Mouse (Mus musculus): ENCODE measurements around the gene Camk2g.
A peak's percentile ranks its signal among the peaks of the same experiment; 100 is the strongest.
"Not testable (repeated sequence)": the region's sequence is repeated elsewhere in the genome, so short reads cannot be mapped to it uniquely, and the experiment has no call there.

Camk2g gene

GRCm38 (mm10) chr14:20738511-20738910 is 55.4 kb downstream of the Camk2g start:
- no peak for DNase-seq (ENCODE audit: low read depth)

- DNase-seq (ENCODE audit: low read depth) = peak; percentile 36
Observed at GRCm38 (mm10) chr14:20737306-20737705, 56.6 kb downstream of the Camk2g start.

- DNase-seq (ENCODE audit: low read depth) = no peak
Observed at GRCm38 (mm10) chr14:20735892-20736390, 57.9 kb downstream of the Camk2g start.

- peak; percentile 20 for DNase-seq (ENCODE audit: low read depth)
Observed at GRCm38 (mm10) chr14:20735052-20735451, 58.8 kb downstream of the Camk2g start.

- peak; percentile 91 for DNase-seq (ENCODE audit: low read depth)
Observed at GRCm38 (mm10) chr14:20733952-20734774, 59.7 kb downstream of the Camk2g start, which contains the start of gene Ndst2. TSS of gene Ndst2 (minus strand) at chr14:20734562.

- DNase-seq (ENCODE audit: low read depth) = peak; percentile 33
Observed at GRCm38 (mm10) chr14:20733041-20733951, 60.6 kb downstream of the Camk2g start.

GRCm38 (mm10) chr14:20730853-20731602 is 62.9 kb downstream of the Camk2g start:
- DNase-seq (ENCODE audit: low read depth) = no peak

- DNase-seq (ENCODE audit: low read depth) = no peak
Observed at GRCm38 (mm10) chr14:20729871-20730270, 64.0 kb downstream of the Camk2g start.

- DNase-seq (ENCODE audit: low read depth) = no peak
Observed at GRCm38 (mm10) chr14:20725660-20726339, 68.1 kb downstream of the Camk2g start.

GRCm38 (mm10) chr14:20724043-20724442 is 69.8 kb downstream of the Camk2g start:
- DNase-seq (ENCODE audit: low read depth) = peak; percentile 69

GRCm38 (mm10) chr14:20723006-20723405 is 70.9 kb downstream of the Camk2g start:
- DNase-seq (ENCODE audit: low read depth) = no peak

- no peak for DNase-seq (ENCODE audit: low read depth)
Observed at GRCm38 (mm10) chr14:20721371-20721770, 72.5 kb downstream of the Camk2g start.

GRCm38 (mm10) chr14:20719767-20720166 is 74.1 kb downstream of the Camk2g start:
- no peak for DNase-seq (ENCODE audit: low read depth)

- no peak for DNase-seq (ENCODE audit: low read depth)
Observed at GRCm38 (mm10) chr14:20718443-20718842, 75.4 kb downstream of the Camk2g start.

- no peak for DNase-seq (ENCODE audit: low read depth)
Observed at GRCm38 (mm10) chr14:20713832-20714231, 80.1 kb downstream of the Camk2g start.

GRCm38 (mm10) chr14:20708239-20708638 is 85.6 kb downstream of the Camk2g start:
- DNase-seq (ENCODE audit: low read depth) = peak; percentile 77

GRCm38 (mm10) chr14:20707201-20708190 is 86.4 kb downstream of the Camk2g start, which contains the start of gene Zswim8:
TSS of gene Zswim8 (plus strand) at chr14:20707552.
- DNase-seq (ENCODE audit: low read depth) = peak; percentile 74

- not testable (repeated sequence) for DNase-seq (ENCODE audit: low read depth)
Observed at GRCm38 (mm10) chr14:20703461-20703860, 90.4 kb downstream of the Camk2g start.

GRCm38 (mm10) chr14:20702741-20703381 is 91.0 kb downstream of the Camk2g start, which contains the start of gene Chchd1:
TSS of gene Chchd1 (plus strand) at chr14:20703006.
- peak; percentile 80 for DNase-seq (ENCODE audit: low read depth)

Measured in naive thymus-derived CD4-positive, alpha-beta T cell, adult 2 months (primary cell).